Mouse (Mus musculus) forelimb bud, embryonic 11.5 days (tissue): Measurements from ENCODE around the gene Dnajc30.
"Not testable (repeated sequence)": the region's sequence is repeated elsewhere in the genome, so short reads cannot be mapped to it uniquely, and the experiment has no call there.

ENCODE experiments used
- DNase-seq: peaks from one replicate; pipeline ENCODE4 v3.0.0-alpha.2; 2012; ENCODE audit warnings: low read depth, low spot score

Gene Dnajc30

DNA sequence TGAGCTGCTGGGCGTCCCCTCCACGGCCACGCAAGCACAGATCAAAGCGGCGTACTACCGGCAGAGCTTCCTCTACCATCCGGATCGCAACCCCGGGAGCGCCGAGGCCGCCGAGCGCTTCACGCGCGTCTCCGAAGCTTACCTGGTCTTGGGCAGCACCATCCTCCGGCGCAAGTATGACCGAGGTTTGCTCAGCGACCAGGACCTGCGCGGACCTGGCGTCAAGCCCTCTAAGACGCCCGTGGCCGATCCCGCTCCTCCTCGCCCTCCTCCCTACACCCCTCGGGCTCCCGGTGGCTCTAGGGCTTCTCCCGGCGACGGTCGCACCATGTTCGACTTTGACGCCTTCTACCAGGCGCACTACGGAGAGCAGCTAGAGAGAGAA lies 372 bp downstream of the Dnajc30 start:
- no peak for DNase-seq

DNA sequence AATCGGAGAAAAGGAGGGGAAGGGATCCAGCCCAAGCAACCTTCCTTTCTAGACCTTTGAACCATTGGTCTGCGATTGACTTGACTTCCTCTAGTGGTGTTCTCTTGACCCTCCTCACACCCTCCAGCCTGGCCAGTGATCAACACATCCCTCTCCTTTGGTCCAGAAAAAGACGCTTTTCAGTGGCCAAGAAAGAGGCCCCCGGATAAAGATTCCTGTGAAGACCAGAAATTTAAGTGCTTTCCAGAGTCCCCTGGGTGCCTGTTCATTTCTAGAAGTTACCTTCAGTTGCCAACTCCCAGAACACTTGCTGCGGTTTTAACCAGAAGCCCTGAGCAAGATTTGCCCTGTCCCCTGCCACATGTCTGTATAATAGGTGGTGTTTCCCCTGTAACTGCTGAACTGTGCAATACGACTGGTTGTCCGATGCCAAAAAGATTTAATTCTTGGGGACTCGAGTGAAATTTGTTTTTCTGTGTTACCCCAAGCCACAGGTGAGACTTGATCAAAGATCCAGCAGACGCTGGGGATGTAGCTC lies 976 bp downstream of the Dnajc30 start, which contains the start of gene Bud23:
Gene Bud23, minus strand, starts transcription at position 51 of the 538 bp plus-strand sequence.
- not testable (repeated sequence) for DNase-seq

- no peak for DNase-seq
Observed at GRCm38 (mm10) chr5:135066008-135066407, 2.0 kb downstream of the Dnajc30 start.

DNA sequence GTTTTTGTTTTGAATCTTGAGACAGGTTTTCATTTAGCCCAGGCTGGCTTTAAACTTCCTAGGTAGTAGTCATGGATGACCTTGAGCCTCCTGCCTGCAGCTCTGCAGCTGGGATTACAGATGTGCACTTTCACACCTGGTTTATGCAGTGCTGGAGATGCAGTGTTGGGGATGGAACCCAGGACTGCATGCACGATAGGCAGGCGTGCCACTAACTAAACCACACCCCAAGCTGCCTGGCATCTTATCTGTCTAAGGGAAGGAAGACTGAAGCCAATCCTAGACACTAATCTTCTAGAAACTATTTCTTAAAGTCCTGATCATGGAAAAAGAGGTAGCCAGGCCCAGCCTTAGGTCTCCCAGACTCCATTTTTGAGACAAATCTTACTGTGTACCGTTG lies 6.4 kb downstream of the Dnajc30 start:
- no peak for DNase-seq

- no peak for DNase-seq
Observed at GRCm38 (mm10) chr5:135072061-135072460, 8.1 kb downstream of the Dnajc30 start.

DNA sequence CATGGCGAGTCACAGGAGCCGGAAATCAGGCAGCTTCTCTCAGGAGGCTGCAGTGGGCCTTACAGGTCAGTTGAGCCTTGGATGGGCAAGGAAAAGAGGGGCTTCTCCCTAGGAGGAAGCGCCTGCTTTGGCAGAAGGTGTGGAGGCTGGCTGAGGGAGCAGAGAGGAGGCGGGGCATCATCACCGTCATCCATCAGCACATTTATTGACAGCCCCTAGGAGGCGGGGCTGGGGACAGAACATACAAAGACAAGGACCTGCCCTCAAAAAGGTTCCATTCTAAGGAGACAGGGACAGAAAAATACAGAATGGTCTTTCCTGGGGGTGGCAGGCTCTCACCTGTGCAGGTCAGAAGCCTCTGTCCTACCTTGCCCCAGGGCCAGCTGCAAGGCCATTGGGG lies 8.7 kb downstream of the Dnajc30 start:
- no peak for DNase-seq

- DNase-seq: no peak
Observed at GRCm38 (mm10) chr5:135073349-135074150, 9.5 kb downstream of the Dnajc30 start.

DNA sequence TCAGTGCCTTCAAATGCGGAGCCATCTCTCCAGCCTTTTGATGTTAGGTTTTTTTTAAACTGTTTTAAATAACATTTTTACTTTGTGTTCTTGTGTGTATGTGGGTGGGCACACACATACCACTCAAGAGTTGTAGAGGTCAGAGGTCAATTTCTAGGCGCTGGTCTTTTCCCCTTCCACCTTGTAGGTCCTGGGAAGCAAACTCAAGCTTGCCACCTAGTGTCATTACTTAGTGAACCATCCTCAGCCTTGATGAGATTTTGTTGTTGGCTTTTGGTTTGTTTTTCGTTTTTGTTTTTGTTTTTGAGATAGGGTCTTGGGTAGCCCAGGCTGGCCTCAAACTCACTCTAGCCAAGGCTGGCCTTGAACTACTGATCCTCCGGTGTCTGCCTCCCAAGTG lies 11.7 kb downstream of the Dnajc30 start:
- no peak for DNase-seq

DNA sequence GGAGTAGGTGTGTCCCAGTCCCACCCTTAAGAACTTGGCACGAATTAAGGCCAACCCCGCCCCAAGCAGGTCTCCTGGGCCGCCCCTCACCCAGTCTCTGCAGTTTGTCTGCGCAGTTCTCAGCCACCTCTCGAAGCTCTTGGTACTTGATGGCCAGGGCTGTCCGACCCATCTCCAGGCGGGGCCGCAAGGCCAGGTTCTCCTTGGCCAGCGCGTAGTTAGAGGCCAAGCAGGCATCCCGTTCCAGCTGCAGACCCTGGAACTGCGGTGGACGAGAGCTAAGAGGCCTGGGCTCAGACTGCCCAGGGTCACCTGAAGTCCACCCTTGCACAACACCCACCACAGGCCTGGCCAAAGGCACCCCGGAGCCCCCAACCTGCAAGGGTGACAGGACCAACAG lies 12.4 kb downstream of the Dnajc30 start:
- no peak for DNase-seq

DNA sequence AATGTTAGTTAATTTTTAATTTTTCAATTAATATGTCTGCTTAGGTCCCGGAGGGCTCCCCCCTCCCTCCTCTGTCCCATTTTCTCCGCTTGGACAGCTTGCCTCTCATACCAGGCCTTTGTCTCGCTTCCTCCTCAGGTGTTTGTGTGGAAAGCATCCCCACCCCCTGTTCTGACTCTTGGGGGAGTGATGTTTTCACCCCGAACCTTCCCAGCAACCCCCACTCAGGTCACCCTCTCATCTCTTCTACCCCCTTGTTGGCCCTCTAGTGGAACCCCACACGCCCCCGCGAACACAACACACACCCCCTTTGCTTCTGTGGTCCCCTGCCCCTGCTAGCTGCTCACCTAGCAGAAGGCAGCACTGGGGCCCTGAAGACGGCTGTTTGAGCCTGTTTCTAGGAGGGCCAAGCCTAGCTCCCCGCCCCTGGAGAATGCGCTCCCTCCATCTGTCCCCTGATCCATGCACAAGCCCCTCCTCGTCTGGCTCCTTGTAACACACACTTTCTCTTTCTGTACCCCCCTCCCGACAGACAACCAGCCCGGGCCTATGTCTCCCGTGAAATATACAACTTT lies 13.0 kb downstream of the Dnajc30 start:
- no peak for DNase-seq

GRCm38 (mm10) chr5:135077564-135078481 lies 13.8 kb downstream of the Dnajc30 start, which contains the start of gene Vps37d:
Vps37d (minus strand) TSS chr5:135078266.
- peak; percentile 92 for DNase-seq

GRCm38 (mm10) chr5:135078482-135078810 lies 14.4 kb downstream of the Dnajc30 start:
- DNase-seq: no peak

GRCm38 (mm10) chr5:135079578-135079977 lies 15.6 kb downstream of the Dnajc30 start:
- DNase-seq: no peak

DNA sequence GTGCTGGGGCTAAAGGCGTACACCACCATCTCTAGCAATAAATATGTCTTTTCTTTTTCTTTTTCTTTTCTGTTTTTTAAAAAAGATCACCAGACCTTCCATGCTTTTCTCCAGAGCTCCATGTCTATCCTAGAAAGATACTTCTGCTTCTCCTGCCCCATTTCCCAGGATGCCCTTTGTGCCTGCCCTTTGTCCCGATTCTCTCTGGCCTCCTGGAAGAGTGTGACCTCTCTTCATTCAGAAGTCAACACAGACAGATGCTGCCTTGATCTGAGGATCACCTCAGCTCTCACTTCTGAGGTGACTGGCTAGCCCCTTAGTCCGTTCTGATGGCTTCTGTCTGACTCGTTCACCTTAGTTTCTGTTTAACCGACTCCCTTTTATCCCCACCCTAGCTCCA lies 16.5 kb downstream of the Dnajc30 start:
- no peak for DNase-seq

- no peak for DNase-seq
Observed at GRCm38 (mm10) chr5:135086871-135087270, 22.9 kb downstream of the Dnajc30 start.

DNA sequence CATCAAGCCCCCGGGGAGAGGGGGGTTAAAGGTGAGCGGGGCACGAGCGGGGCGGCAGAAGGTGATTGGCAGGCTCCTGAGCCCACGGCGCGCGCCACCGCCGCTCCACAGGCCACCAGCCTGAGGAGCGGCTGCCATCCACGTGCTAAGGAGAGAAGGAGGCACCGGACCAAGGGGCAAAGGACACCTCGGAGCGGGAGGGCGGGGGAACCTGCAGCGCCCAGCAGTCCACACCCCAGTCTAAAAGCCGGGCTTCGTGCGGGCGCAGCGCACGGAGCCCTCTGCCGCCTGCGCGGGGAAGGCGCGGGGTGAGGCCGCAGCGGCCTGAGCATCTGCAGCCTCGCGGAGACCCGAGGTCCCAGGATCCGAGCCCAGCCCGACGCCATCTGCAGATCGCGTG lies 25.7 kb downstream of the Dnajc30 start, which contains the start of gene Mlxipl:
Gene Mlxipl, plus strand, starts transcription at position 238 of the 400 bp plus-strand sequence.
- DNase-seq: no peak

- DNase-seq: no peak
Observed at GRCm38 (mm10) chr5:135100981-135101380, 37.0 kb downstream of the Dnajc30 start.

GRCm38 (mm10) chr5:135103999-135104660 lies 40.1 kb downstream of the Dnajc30 start:
- no peak for DNase-seq

- peak; percentile 85 for DNase-seq
Observed at GRCm38 (mm10) chr5:135106758-135107256, 42.8 kb downstream of the Dnajc30 start.

DNA sequence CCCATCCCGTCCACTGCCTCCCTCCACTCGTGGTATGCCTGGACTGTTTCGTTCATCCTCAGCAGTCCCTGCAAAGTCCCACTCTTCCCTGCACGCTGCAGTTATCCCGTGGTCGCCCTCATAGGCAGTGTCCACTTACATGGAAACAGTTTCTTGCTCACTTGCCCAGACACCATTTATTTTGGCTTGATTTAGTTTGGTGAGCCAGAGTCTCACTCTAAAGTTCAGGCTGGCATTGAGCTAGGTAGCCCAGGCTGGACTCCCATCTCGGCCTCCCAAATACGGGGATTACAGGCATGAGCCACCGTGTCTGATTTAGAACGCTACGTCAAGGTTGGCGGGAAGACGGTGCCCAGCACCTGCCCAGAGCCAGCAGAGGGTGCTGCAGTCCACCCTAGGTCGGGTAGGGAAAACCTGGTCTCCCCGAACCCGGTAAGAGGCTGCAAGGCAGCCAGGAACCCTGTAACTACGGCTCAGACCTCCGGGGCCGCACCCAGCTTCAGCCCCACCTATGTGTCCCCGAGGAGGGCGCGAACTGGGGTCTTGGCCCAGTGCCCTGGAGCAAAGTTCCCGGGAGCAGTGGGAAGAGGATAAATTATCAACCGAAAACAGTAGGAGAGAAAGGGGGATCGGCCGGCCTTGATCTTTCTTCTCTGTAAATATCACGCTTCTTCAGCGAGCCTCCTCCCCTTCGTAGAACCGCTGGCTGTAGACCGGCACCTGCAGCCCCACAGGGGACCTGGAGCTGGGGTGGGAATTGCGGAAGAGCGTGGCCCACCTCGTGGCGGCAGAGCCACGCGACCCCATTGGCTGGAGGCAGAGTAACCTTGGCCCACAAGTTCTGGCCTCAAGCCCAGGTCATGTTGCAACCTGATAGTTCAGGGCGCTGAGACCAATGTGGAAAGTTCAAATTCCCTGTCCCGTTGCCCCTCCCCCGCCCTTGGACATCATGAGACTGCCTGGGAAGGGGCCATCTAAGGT lies 43.8 kb downstream of the Dnajc30 start:
- peak; percentile 57 for DNase-seq
